Mouse (Mus musculus) spleen, adult 2 months (tissue): Measurements from ENCODE around the gene Alg5.

Experiments used
- CTCF ChIP-seq: fragments of 200-500 bp; IDR thresholded peaks from 2 replicates; pipeline ENCODE4 v1.5.1; 2011; ENCODE audit warnings: mild to moderate bottlenecking, inconsistent platforms; ENCODE audit not compliant: insufficient read depth, insufficient read length, insufficient replicate concordance; ENCODE audit errors: extremely low read depth
- POLR2A ChIP-seq: fragments of 200-500 bp; IDR thresholded peaks from 2 replicates; pipeline ENCODE4 v1.6.1; 2011; ENCODE audit warnings: low read depth, low read length, inconsistent platforms

GRCm38 (mm10) chr3:54759211-54759610, 23.9 kb downstream of the Alg5 start:
- TF ChIP-seq CTCF (no peak), POLR2A (no peak)
